Mouse (Mus musculus): Measurements from ENCODE around the gene Prkar2b. TPM values are rescaled to one million over a fixed set of nuclear protein-coding genes. Genes with fewer than 3 reads are reported as not detected.

Gene Prkar2b
- polyA plus RNA-seq (2015; fragmentation: Nextera tagmentation; extraction: Ambion mirVana): 17.4 and 18.7 TPM in 2 replicates

DNA sequence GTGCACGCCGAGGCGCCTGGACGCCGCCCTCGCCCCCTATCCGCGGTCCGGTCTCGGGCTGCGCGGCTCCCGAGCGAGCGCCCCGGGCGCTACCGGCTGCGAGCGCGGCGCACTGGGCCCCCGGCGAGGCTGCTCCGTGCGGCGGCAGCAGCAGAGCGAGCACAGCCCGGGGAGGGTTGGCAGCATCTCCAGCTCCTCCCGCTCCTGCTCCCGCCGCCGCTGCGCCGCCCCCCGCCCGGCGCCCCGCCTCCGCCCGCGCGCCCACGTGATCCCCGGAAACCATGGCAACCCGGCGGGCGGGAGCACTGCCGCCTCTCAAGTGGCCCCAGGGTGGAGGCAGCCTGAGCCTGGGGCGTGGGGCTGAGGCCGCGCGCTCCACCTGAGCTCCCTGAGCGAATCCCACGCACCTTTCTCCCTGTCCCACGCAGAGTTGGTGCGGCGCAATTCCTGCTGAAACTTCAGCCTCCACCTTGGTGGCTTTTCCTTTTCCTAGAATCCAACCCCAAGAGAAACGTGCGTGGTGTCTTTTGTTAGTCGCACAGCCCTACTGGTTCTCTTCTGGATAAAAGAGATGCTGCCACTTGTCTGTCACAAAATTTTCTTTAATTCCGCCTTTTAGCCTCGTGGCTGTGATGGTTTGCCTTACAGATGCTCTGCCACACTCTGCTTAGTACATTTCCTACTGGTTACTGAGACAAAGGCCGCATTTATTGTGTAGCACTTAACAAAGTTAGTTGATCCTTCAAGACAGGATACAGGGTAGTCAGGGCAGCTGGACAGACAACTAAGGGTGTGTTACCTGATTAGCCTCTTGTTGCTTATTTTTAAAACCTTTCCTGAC, at the start of gene Prkar2b:
TSS of gene Prkar2b (minus strand) at position 207 of the 841 bp plus-strand sequence.
- H3K36me3 ChIP-seq (ENCODE audit: insufficient read depth, low read length): no peaks in the 10 kb centered on the region
- H3K4me2 ChIP-seq (replicated peaks; ENCODE audit: low read depth, low read length): peak within 1 kb of the TSS; percentile 81
- H3K9me3 ChIP-seq (ENCODE audit: low read length): no peaks in the 10 kb centered on the region
- H3K27me3 ChIP-seq (ENCODE audit: insufficient read depth, low read length): no peaks in the 10 kb centered on the region
- peak within 1 kb of the TSS; percentile 75 for H3K9ac ChIP-seq (replicated peaks; ENCODE audit: low read length)
- H3K27ac ChIP-seq (ENCODE audit: low read length): peak within 1 kb of the TSS; percentile 86
- WGBS: under 1% methylated on average over 62 of the region's 64 CpGs
- H3K4me3 ChIP-seq (ENCODE audit: low read length): peak within 1 kb of the TSS; percentile 66
- 0 out of 2 replicates have a peak, but pooled peaks cover 3% of the 10 kb centered on the region for H3K4me1 ChIP-seq (ENCODE audit: insufficient read depth, low read length)
- ATAC-seq (ENCODE audit: low FRiP score, low TSS enrichment): peak; percentile 97

DNA sequence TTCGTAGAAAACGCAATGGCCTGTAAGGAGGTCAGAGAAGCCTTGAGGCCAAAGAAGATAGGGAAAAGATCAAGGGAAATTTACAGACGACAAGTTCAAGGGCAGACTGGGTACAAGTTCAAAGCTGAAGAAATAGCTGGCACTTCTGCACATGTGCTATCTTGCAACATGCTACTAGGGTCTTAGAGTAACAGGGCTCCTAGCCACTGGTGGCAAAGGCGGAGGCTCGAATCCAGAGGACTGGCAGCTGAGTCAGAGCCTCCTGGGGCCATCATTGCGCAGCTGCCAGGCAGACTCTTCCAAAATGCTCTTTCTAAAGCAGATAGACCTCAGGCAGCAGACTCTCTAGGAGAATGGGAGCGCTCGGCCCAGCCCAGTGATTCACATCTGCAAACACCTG, 48.1 kb upstream of the Prkar2b start:
- Histone ChIP-seq H3K9me3 (ENCODE audit: low read length) (no peaks in the 10 kb centered on the region), H3K36me3 (ENCODE audit: insufficient read depth, low read length) (no peaks in the 10 kb centered on the region), H3K27me3 (ENCODE audit: insufficient read depth, low read length) (no peaks in the 10 kb centered on the region), H3K4me2 (replicated peaks; ENCODE audit: low read depth, low read length) (no peak overlapping the region), H3K4me1 (ENCODE audit: insufficient read depth, low read length) (peaks cover 9% of the 10 kb centered on the region; the same call in 1 of the 2 replicates), H3K27ac (ENCODE audit: low read length) (no peak overlapping the region), H3K4me3 (ENCODE audit: low read length) (no peak overlapping the region), H3K9ac (replicated peaks; ENCODE audit: low read length) (no peak overlapping the region)
- WGBS: 91% methylated on average over 8 of the region's 8 CpGs
- ATAC-seq (ENCODE audit: low FRiP score, low TSS enrichment): no peak

DNA sequence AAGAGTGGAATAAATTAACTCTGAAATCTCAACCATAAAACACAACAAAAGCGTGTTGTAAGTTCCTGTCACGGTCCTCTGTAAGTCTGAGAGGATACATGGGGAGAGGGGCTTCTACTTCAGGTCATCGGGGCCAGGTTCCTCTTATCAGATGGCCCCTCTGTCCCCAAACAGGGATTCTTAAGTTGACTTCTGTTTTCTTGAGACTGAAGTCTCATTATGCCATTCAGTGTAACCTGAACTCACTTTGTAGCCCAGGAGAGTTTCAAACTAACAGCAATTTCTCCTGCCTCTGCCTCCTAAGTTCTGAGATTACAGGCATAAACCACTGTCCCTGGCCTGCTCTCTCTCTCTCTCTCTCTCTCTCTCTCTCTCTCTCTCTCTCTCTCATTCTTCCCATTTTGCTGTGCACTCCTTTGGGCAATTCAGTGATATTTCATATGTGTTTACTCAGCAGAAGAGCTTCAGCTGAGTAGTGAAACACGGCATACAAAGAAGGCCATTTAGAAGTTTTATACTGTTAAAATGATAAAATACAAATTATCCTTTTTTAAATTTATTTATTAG, 43.9 kb upstream of the Prkar2b start:
- ATAC-seq (ENCODE audit: low FRiP score, low TSS enrichment): no peak
- no peaks in the 10 kb centered on the region for H3K27me3 ChIP-seq (ENCODE audit: insufficient read depth, low read length)
- no peak overlapping the region for H3K9ac ChIP-seq (replicated peaks; ENCODE audit: low read length)
- H3K4me1 ChIP-seq (ENCODE audit: insufficient read depth, low read length): no peaks in the 10 kb centered on the region
- H3K4me3 ChIP-seq (ENCODE audit: low read length): no peak overlapping the region
- H3K27ac ChIP-seq (ENCODE audit: low read length): no peak overlapping the region
- 66% methylated on average over 4 of the region's 4 CpGs for WGBS
- no peak overlapping the region for H3K4me2 ChIP-seq (replicated peaks; ENCODE audit: low read depth, low read length)
- no peaks in the 10 kb centered on the region for H3K9me3 ChIP-seq (ENCODE audit: low read length)
- no peaks in the 10 kb centered on the region for H3K36me3 ChIP-seq (ENCODE audit: insufficient read depth, low read length)

DNA sequence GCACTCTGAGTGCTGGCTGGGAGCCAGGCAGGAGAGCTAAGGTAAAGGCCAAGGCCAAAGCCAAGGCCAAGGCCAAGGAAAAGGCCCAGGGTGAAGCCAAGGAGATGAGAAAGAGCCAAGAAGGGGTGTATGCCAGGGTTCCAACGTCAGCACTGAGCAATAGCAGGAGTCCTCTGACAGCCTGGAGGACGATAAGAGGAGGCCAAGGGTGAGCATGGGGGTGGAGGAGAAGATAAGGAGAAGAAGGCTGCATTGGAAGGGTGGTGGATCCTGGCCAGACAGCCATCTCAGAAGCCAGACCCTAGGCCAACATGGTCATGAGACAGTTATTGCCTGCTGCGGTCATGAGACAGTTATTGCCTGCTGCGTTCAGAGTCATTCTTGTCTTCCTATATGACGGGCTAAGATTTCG, 43.4 kb upstream of the Prkar2b start:
- H3K4me2 ChIP-seq (replicated peaks; ENCODE audit: low read depth, low read length): no peak overlapping the region
- no peaks in the 10 kb centered on the region for H3K9me3 ChIP-seq (ENCODE audit: low read length)
- no peaks in the 10 kb centered on the region for H3K27me3 ChIP-seq (ENCODE audit: insufficient read depth, low read length)
- H3K4me3 ChIP-seq (ENCODE audit: low read length): no peak overlapping the region
- no peak overlapping the region for H3K27ac ChIP-seq (ENCODE audit: low read length)
- no peak overlapping the region for H3K9ac ChIP-seq (replicated peaks; ENCODE audit: low read length)
- H3K36me3 ChIP-seq (ENCODE audit: insufficient read depth, low read length): no peaks in the 10 kb centered on the region
- no peaks in the 10 kb centered on the region for H3K4me1 ChIP-seq (ENCODE audit: insufficient read depth, low read length)
- WGBS: 64% methylated on average over 6 of the region's 6 CpGs
- no peak for ATAC-seq (ENCODE audit: low FRiP score, low TSS enrichment)

DNA sequence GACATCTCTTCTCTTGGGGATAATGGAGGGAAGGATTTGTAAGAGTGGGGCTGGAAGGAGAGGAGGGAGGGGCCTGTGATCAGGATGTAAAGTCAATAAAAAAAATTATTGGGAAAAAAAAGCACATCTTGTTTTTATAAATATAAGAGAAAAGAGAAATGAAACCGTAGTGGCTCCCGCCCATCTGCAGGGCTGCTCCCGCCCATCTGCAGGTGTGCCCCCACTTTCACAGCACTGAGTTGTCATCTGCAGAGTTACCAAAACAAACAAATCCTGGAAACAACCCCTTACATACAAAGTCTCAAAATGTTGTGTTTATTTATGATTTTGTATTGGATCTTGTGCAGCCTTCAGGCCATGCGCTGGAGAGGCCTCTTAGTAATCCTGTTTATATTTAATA, 40.2 kb upstream of the Prkar2b start:
- Histone ChIP-seq H3K4me3 (ENCODE audit: low read length) (no peak overlapping the region), H3K9me3 (ENCODE audit: low read length) (no peaks in the 10 kb centered on the region), H3K36me3 (ENCODE audit: insufficient read depth, low read length) (no peaks in the 10 kb centered on the region), H3K4me2 (replicated peaks; ENCODE audit: low read depth, low read length) (no peak overlapping the region), H3K27ac (ENCODE audit: low read length) (no peak overlapping the region), H3K4me1 (ENCODE audit: insufficient read depth, low read length) (no peaks in the 10 kb centered on the region), H3K27me3 (ENCODE audit: insufficient read depth, low read length) (no peaks in the 10 kb centered on the region), H3K9ac (replicated peaks; ENCODE audit: low read length) (no peak overlapping the region)
- 95% methylated on average over 4 of the region's 4 CpGs for WGBS
- no peak for ATAC-seq (ENCODE audit: low FRiP score, low TSS enrichment)

DNA sequence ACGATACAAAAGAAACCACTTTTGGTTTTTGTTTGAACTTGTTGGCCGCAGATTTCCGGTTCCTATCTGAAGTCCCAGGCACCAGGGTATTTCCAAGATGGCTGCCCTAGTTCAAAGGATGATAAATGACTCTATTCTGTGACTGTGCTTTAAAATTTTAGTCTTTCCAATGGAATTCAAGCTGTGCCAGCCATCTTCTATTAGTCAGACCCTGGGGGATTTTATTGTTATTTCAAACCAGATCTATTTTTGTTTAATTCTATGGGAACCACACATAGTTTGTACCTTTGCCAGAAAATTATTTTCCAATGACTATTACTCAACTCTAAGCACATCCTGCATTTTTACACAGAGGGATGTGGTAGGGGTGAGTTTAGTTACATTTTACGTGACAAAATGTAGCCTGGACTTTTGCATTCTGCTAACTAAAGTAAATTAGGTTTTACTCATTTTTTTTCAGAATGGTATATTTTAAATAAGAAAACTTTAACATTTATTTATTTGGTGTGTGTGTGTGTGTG, 38.6 kb upstream of the Prkar2b start:
- no peak overlapping the region for H3K9ac ChIP-seq (replicated peaks; ENCODE audit: low read length)
- no peaks in the 10 kb centered on the region for H3K36me3 ChIP-seq (ENCODE audit: insufficient read depth, low read length)
- no peaks in the 10 kb centered on the region for H3K4me1 ChIP-seq (ENCODE audit: insufficient read depth, low read length)
- ATAC-seq (ENCODE audit: low FRiP score, low TSS enrichment): no peak
- no peaks in the 10 kb centered on the region for H3K9me3 ChIP-seq (ENCODE audit: low read length)
- 86% methylated on average over 4 of the region's 4 CpGs for WGBS
- no peaks in the 10 kb centered on the region for H3K27me3 ChIP-seq (ENCODE audit: insufficient read depth, low read length)
- no peak overlapping the region for H3K4me2 ChIP-seq (replicated peaks; ENCODE audit: low read depth, low read length)
- no peak overlapping the region for H3K4me3 ChIP-seq (ENCODE audit: low read length)
- no peak overlapping the region for H3K27ac ChIP-seq (ENCODE audit: low read length)

DNA sequence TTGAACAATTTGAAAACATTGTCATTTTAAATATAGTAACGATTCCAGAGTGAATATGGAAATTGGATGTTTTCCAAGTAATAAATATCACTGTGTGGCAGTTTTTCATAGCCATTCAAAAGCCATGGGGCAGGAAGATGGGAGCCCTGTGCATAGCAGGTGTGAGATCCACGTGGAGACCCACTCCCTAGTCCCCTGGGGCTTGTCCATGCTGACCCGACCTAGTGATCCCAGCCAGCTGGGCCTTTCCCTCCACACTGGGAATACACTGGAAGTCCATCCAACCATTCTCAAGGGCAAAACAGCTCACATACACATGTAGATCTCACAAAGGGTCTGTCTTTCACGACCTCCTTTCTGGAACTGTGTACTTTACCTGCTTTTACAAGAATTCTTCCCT, 37.5 kb upstream of the Prkar2b start:
- 55% methylated on average over 4 of the region's 4 CpGs for WGBS
- H3K9ac ChIP-seq (replicated peaks; ENCODE audit: low read length): no peak overlapping the region
- no peak overlapping the region for H3K4me3 ChIP-seq (ENCODE audit: low read length)
- no peaks in the 10 kb centered on the region for H3K27me3 ChIP-seq (ENCODE audit: insufficient read depth, low read length)
- no peak overlapping the region for H3K27ac ChIP-seq (ENCODE audit: low read length)
- no peaks in the 10 kb centered on the region for H3K9me3 ChIP-seq (ENCODE audit: low read length)
- H3K36me3 ChIP-seq (ENCODE audit: insufficient read depth, low read length): no peaks in the 10 kb centered on the region
- no peaks in the 10 kb centered on the region for H3K4me1 ChIP-seq (ENCODE audit: insufficient read depth, low read length)
- H3K4me2 ChIP-seq (replicated peaks; ENCODE audit: low read depth, low read length): no peak overlapping the region
- no peak for ATAC-seq (ENCODE audit: low FRiP score, low TSS enrichment)

DNA sequence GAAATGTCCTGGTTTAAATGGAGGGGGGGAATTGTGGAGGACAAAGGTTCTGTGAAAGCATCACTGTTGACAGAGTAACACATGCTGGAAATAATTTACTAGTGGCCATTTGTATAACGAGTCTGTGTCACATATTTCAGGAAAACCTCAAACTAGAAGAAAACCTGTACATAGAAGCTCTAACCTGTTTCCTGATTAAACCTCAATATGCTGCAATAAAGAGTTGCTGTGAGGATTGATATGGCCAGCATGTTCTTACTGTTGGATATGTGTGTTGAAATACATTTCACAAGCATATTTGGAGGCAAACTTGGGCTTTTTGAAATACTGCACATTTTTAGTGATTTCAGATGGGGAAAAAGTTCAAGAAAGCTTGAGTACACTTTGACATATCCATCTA, 36.0 kb upstream of the Prkar2b start:
- no peak overlapping the region for H3K4me3 ChIP-seq (ENCODE audit: low read length)
- H3K27me3 ChIP-seq (ENCODE audit: insufficient read depth, low read length): no peaks in the 10 kb centered on the region
- no peaks in the 10 kb centered on the region for H3K36me3 ChIP-seq (ENCODE audit: insufficient read depth, low read length)
- 48% methylated on average over 1 of the region's 1 CpGs for WGBS
- no peak overlapping the region for H3K9ac ChIP-seq (replicated peaks; ENCODE audit: low read length)
- no peak overlapping the region for H3K4me2 ChIP-seq (replicated peaks; ENCODE audit: low read depth, low read length)
- no peaks in the 10 kb centered on the region for H3K9me3 ChIP-seq (ENCODE audit: low read length)
- no peaks in the 10 kb centered on the region for H3K4me1 ChIP-seq (ENCODE audit: insufficient read depth, low read length)
- no peak for ATAC-seq (ENCODE audit: low FRiP score, low TSS enrichment)
- no peak overlapping the region for H3K27ac ChIP-seq (ENCODE audit: low read length)

DNA sequence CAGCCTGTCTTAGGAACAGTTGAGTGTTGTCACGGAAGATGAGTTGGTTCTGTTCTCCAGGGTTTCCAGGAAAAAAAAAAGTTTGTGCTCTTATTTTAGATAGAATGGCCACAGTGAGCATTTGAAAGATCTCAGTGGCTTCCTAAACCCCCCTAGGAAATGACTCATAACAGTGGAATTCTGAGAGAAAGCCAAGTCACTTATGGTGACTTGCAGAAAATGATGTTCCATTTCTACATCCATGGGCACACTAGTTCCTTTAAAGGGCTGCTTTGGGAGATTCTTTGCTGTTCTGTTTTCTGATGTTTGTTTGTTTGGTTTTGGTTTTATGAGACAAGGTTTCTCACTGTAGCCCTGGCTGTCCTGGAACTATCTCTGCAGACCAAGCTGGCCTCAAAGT, 34.1 kb upstream of the Prkar2b start:
- Histone ChIP-seq H3K9me3 (ENCODE audit: low read length) (0 out of 2 replicates have a peak, but pooled peaks cover 2% of the 10 kb centered on the region), H3K27ac (ENCODE audit: low read length) (no peak overlapping the region), H3K36me3 (ENCODE audit: insufficient read depth, low read length) (no peaks in the 10 kb centered on the region), H3K4me1 (ENCODE audit: insufficient read depth, low read length) (no peaks in the 10 kb centered on the region), H3K4me3 (ENCODE audit: low read length) (no peak overlapping the region), H3K4me2 (replicated peaks; ENCODE audit: low read depth, low read length) (no peak overlapping the region), H3K9ac (replicated peaks; ENCODE audit: low read length) (no peak overlapping the region), H3K27me3 (ENCODE audit: insufficient read depth, low read length) (no peaks in the 10 kb centered on the region)
- 77% methylated on average over 1 of the region's 1 CpGs for WGBS
- ATAC-seq (ENCODE audit: low FRiP score, low TSS enrichment): no peak

DNA sequence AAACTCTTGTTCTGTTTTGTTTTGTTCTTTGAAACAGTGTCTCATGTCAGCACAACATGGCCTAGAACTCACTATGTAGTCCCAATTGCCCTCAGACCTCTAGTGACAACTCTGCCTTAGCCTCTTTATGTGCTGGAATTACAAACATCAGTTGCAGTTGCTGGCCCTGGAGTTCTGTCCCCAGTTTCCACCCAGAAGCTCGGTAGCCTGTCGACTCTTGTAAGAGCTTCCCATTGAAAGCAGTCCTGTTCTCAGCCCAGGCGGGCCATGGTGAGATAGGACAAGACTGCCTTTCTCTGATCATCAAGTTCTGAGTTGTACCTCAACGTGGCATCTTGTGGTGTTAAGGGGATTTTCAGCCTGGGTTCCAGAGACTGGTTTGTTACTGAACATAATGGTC, 31.4 kb upstream of the Prkar2b start:
- H3K27me3 ChIP-seq (ENCODE audit: insufficient read depth, low read length): no peaks in the 10 kb centered on the region
- H3K36me3 ChIP-seq (ENCODE audit: insufficient read depth, low read length): no peaks in the 10 kb centered on the region
- no peak overlapping the region for H3K27ac ChIP-seq (ENCODE audit: low read length)
- no peak overlapping the region for H3K4me3 ChIP-seq (ENCODE audit: low read length)
- 92% methylated on average over 4 of the region's 4 CpGs for WGBS
- no peak overlapping the region for H3K9ac ChIP-seq (replicated peaks; ENCODE audit: low read length)
- H3K4me2 ChIP-seq (replicated peaks; ENCODE audit: low read depth, low read length): no peak overlapping the region
- 0 out of 2 replicates have a peak, but pooled peaks cover 2% of the 10 kb centered on the region for H3K9me3 ChIP-seq (ENCODE audit: low read length)
- ATAC-seq (ENCODE audit: low FRiP score, low TSS enrichment): no peak
- H3K4me1 ChIP-seq (ENCODE audit: insufficient read depth, low read length): no peaks in the 10 kb centered on the region
